Mouse (Mus musculus) myocyte (in vitro differentiated cells): Measurements from ENCODE around the gene Traf6. TPM values are rescaled to one million over a fixed set of nuclear protein-coding genes. Genes with fewer than 3 reads are reported as not detected.
A peak's percentile ranks its signal among the peaks of the same experiment; 100 is the strongest.

Source experiments
- H3K27me3 ChIP-seq: one replicate; pipeline ENCODE4 v1.6.1; 2011; ENCODE audit not compliant: control insufficient read depth, insufficient read depth, insufficient read length
- H3K36me3 ChIP-seq: one replicate; pipeline ENCODE4 v1.6.1; 2011; ENCODE audit not compliant: control insufficient read depth, insufficient read depth
- H3K4me2 ChIP-seq: one replicate; pipeline ENCODE4 v1.6.1; 2011; ENCODE audit warnings: low read depth, control low read depth
- H3K4me3 ChIP-seq: one replicate; pipeline ENCODE4 v1.5.1; 2011; ENCODE audit warnings: mild to moderate bottlenecking, control low read depth, moderate library complexity
- H3K79me2 ChIP-seq: one replicate; pipeline ENCODE4 v1.6.1; 2011; ENCODE audit not compliant: control insufficient read depth, insufficient read depth
- H3ac ChIP-seq: one replicate; pipeline ENCODE4 v1.6.1; 2011; ENCODE audit not compliant: control insufficient read depth, insufficient read length
- CEBPB ChIP-seq: IDR thresholded peaks from 2 replicates; pipeline ENCODE4 v1.6.1; 2011; ENCODE audit warnings: mild to moderate bottlenecking, moderate library complexity; ENCODE audit not compliant: poor library complexity, insufficient read depth, severe bottlenecking
- E2F4 ChIP-seq: IDR thresholded peaks from one replicate; pipeline ENCODE4 v1.6.1; 2011; ENCODE audit warnings: mild to moderate bottlenecking, control low read depth, moderate library complexity; ENCODE audit not compliant: insufficient read depth
- MAX ChIP-seq: IDR thresholded peaks from one replicate; pipeline ENCODE4 v1.6.1; 2011; ENCODE audit warnings: low read depth, mild to moderate bottlenecking, control low read depth
- MYOD1 ChIP-seq, 3 experiments: IDR thresholded peaks; one replicate each; pipeline ENCODE4 v1.6.1; 2011; ENCODE audit warnings: control low read depth in 2 of 3, low read depth in 2 of 3, mild to moderate bottlenecking in 2 of 3, moderate library complexity in 1 of 3; ENCODE audit not compliant: insufficient read length in 2 of 3, control insufficient read depth in 1 of 3
- MYOG ChIP-seq, 3 experiments: IDR thresholded peaks; one replicate each; pipeline ENCODE4 v1.6.1; 2011; ENCODE audit warnings: control low read depth in 2 of 3, low read depth in 2 of 3, mild to moderate bottlenecking in 2 of 3; ENCODE audit not compliant: insufficient read length in 2 of 3, control insufficient read depth in 1 of 3, insufficient read depth in 1 of 3
- POLR2A ChIP-seq: IDR thresholded peaks from one replicate; pipeline ENCODE4 v1.6.1; 2011; ENCODE audit warnings: low read depth, mild to moderate bottlenecking, control low read depth, moderate library complexity; ENCODE audit not compliant: insufficient read length
- POLR2AphosphoS2 ChIP-seq: IDR thresholded peaks from one replicate; pipeline ENCODE4 v1.6.1; 2011; ENCODE audit warnings: low read depth, control low read depth; ENCODE audit not compliant: insufficient read length
- REST ChIP-seq: IDR thresholded peaks from one replicate; pipeline ENCODE4 v1.6.1; 2011; ENCODE audit warnings: mild to moderate bottlenecking, control low read depth, moderate library complexity; ENCODE audit not compliant: insufficient read depth, insufficient read length
- SRF ChIP-seq: IDR thresholded peaks from one replicate; pipeline ENCODE4 v1.6.1; 2011; ENCODE audit warnings: low read depth; ENCODE audit not compliant: control insufficient read depth, insufficient read length
- TCF12 ChIP-seq: IDR thresholded peaks from one replicate; pipeline ENCODE4 v1.6.1; 2011; ENCODE audit warnings: mild to moderate bottlenecking, control low read depth; ENCODE audit not compliant: poor library complexity, insufficient read depth, severe bottlenecking
- TCF3 ChIP-seq: IDR thresholded peaks from one replicate; pipeline ENCODE4 v1.6.1; 2011; ENCODE audit warnings: low read depth, control low read depth; ENCODE audit not compliant: insufficient read length
- USF1 ChIP-seq: IDR thresholded peaks from one replicate; pipeline ENCODE4 v1.6.1; 2011; ENCODE audit warnings: low read depth, mild to moderate bottlenecking, control low read depth, moderate library complexity
- polyA plus RNA-seq: library from polyadenylated mRNA; unstranded; fragments of >200 nt; fragmentation: generic; extraction: Trizol; gene quantifications from one replicate; pipeline ENCODE4 v1.2.1, GENCODE M21; 2012; ENCODE audit warnings: missing spikeins

Traf6 gene
- 5.4 TPM for polyA plus RNA-seq

- peak within 1 kb of the TSS; percentile 77 for H3K4me2 ChIP-seq
- TF ChIP-seq MAX (no peak), TCF12 (no peak), TCF3 (no peak), POLR2A (peak; percentile 84), MYOD1 (IDR thresholded peaks at IDR 0.05; ENCODE audit: control insufficient read depth in 1 of 3, insufficient read length in 2 of 3, low read depth in 2 of 3) (peak in 1 of 3 experiments; percentile 51), REST (no peak), E2F4 (no peak), CEBPB (no peak), USF1 (no peak), SRF (no peak), POLR2AphosphoS2 (peak; percentile 73), MYOG (IDR thresholded peaks at IDR 0.05; ENCODE audit: control insufficient read depth in 1 of 3, insufficient read depth in 1 of 3, insufficient read length in 2 of 3, low read depth in 2 of 3) (peak in 1 of 3 experiments; percentile 31)
- H3K79me2 ChIP-seq = peaks cover 30% of the 10 kb centered on the region
- peaks cover 21% of the 10 kb centered on the region for H3K27me3 ChIP-seq
- peak within 1 kb of the TSS; percentile 29 for H3ac ChIP-seq
- H3K36me3 ChIP-seq = no peaks in the 10 kb centered on the region
- H3K4me3 ChIP-seq = peak within 1 kb of the TSS; percentile 91
Observed at GRCm38 (mm10) chr2:101678236-101679021, at the start of gene Traf6. Traf6 (plus strand) TSS chr2:101678429.

- Histone ChIP-seq H3K4me3 (no peak overlapping the region), H3K4me2 (no peak overlapping the region), H3ac (no peak overlapping the region), H3K36me3 (no peaks in the 10 kb centered on the region), H3K79me2 (no peaks in the 10 kb centered on the region), H3K27me3 (peaks cover 22% of the 10 kb centered on the region)
- TF ChIP-seq USF1 = no peak
- no peak for TF ChIP-seq SRF
- TF ChIP-seq MAX = no peak
- no peak for TF ChIP-seq REST
- TF ChIP-seq MYOD1 (IDR thresholded peaks at IDR 0.05; ENCODE audit: control insufficient read depth in 1 of 3, insufficient read length in 2 of 3, low read depth in 2 of 3) = no peak
- TF ChIP-seq TCF3 = no peak
- no peak for TF ChIP-seq CEBPB
- TF ChIP-seq POLR2A = no peak
- TF ChIP-seq TCF12 = no peak
- no peak for TF ChIP-seq E2F4
- TF ChIP-seq MYOG (IDR thresholded peaks at IDR 0.05; ENCODE audit: control insufficient read depth in 1 of 3, insufficient read depth in 1 of 3, insufficient read length in 2 of 3, low read depth in 2 of 3) = no peak
- TF ChIP-seq POLR2AphosphoS2 = no peak
Observed at GRCm38 (mm10) chr2:101638979-101639839, 39.0 kb upstream of the Traf6 start.

- H3K27me3 ChIP-seq = peaks cover 25% of the 10 kb centered on the region
- no peak for TF ChIP-seq TCF3
Observed at GRCm38 (mm10) chr2:101639840-101640350, 38.3 kb upstream of the Traf6 start.

GRCm38 (mm10) chr2:101645841-101646240, 32.4 kb upstream of the Traf6 start:
- Histone ChIP-seq H3ac (no peak overlapping the region), H3K4me3 (no peak overlapping the region)
- TF ChIP-seq TCF12 (no peak), MYOG (IDR thresholded peaks at IDR 0.05; ENCODE audit: control insufficient read depth in 1 of 3, insufficient read depth in 1 of 3, insufficient read length in 2 of 3, low read depth in 2 of 3) (no peak), MYOD1 (IDR thresholded peaks at IDR 0.05; ENCODE audit: control insufficient read depth in 1 of 3, insufficient read length in 2 of 3, low read depth in 2 of 3) (no peak), MAX (no peak), CEBPB (no peak), POLR2AphosphoS2 (no peak), REST (no peak), E2F4 (no peak), SRF (no peak), USF1 (no peak), POLR2A (no peak), TCF3 (no peak)

More at GRCm38 (mm10) chr2:101639840-101640350, 38.3 kb upstream of the Traf6 start:
- Histone ChIP-seq H3K79me2 (no peaks in the 10 kb centered on the region), H3K36me3 (no peaks in the 10 kb centered on the region), H3K4me3 (no peak overlapping the region), H3ac (no peak overlapping the region), H3K4me2 (no peak overlapping the region)

More at GRCm38 (mm10) chr2:101645841-101646240, 32.4 kb upstream of the Traf6 start:
- H3K4me2 ChIP-seq = no peak overlapping the region
- peaks cover 45% of the 10 kb centered on the region for H3K27me3 ChIP-seq
- no peaks in the 10 kb centered on the region for H3K36me3 ChIP-seq
- H3K79me2 ChIP-seq = no peaks in the 10 kb centered on the region
